Mouse (Mus musculus) liver, embryonic 14.5 days (tissue): Measurements from ENCODE around the gene Hoxd3.

ENCODE experiments used
- CTCF ChIP-seq: IDR thresholded peaks from 2 replicates; pipeline ENCODE4 v1.5.1; 2016; ENCODE audit warnings: antibody characterized with exemption, low read depth, control low read depth
- EP300 ChIP-seq: IDR thresholded peaks from 2 replicates; pipeline ENCODE4 v1.6.1; 2016; ENCODE audit warnings: antibody characterized with exemption, low read depth

DNA sequence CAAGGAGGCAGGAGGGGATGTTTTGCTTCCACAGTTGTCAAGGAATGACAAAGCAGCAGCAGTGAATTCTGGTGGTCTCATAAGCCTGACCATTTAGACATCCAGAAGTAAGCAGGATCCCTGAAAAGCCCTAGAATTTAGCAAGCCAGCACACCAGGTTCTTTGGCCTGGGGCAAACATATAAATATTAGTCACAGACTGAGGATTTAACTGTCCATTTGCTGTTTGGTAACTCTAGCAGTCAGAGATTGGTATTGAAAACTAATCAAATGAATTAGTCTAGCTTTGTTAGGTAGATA lies 30.2 kb downstream of the Hoxd3 start:
- TF ChIP-seq CTCF (no peak), EP300 (no peak)
